Mouse (Mus musculus): ENCODE measurements around the gene Porcn. TPM values are rescaled to one million over a fixed set of nuclear protein-coding genes. Genes with fewer than 3 reads are reported as not detected.

The Porcn gene
- polyA plus RNA-seq, 1 experiment from 2014 or later, result 39.5 TPM

DNA sequence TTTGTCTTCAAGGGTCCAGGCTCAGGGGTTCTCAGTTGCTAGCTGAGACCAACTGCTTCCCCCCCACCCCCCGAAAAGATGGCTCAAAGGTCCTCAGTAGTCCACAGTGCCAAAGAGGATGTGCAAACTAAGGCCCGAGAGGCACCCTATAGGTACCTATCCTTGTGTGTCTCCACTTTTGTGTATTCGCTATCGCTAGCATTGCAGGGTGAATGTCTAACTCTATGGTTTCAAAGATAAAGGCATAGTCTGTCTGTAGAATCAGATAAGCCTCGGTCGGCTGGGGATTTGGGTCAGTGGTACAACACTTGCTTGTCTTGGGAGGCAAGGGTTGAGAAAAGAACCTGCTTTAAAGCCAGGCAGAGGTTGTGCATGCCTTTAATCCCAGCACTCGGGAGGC is 17.1 kb upstream of the Porcn start:
- Histone ChIP-seq H3K9ac (replicated peaks) (no peak overlapping the region), H3K4me2 (replicated peaks) (no peak overlapping the region), H3K27ac (replicated peaks) (no peak overlapping the region), H3K27me3 (no peaks in the 10 kb centered on the region), H3K9me3 (no peaks in the 10 kb centered on the region), H3K4me3 (no peak overlapping the region), H3K4me1 (no peaks in the 10 kb centered on the region), H3K36me3 (no peaks in the 10 kb centered on the region)
- WGBS, result 88% methylated on average over 7 of the region's 7 CpGs
- no peak for ATAC-seq (replicated peaks)

GRCm38 (mm10) chrX:8222678-8223421 is 16.5 kb upstream of the Porcn start:
- Histone ChIP-seq H3K27me3 (no peaks in the 10 kb centered on the region), H3K36me3 (no peaks in the 10 kb centered on the region), H3K4me2 (replicated peaks) (no peak overlapping the region), H3K27ac (replicated peaks) (peak overlapping the region; percentile 28; the same call in 1 of the 2 replicates), H3K4me3 (no peak overlapping the region), H3K9ac (replicated peaks) (no peak overlapping the region), H3K9me3 (no peaks in the 10 kb centered on the region), H3K4me1 (no peaks in the 10 kb centered on the region)
- WGBS, result 55% methylated on average over 7 of the region's 7 CpGs
- no peak for ATAC-seq (replicated peaks)

DNA sequence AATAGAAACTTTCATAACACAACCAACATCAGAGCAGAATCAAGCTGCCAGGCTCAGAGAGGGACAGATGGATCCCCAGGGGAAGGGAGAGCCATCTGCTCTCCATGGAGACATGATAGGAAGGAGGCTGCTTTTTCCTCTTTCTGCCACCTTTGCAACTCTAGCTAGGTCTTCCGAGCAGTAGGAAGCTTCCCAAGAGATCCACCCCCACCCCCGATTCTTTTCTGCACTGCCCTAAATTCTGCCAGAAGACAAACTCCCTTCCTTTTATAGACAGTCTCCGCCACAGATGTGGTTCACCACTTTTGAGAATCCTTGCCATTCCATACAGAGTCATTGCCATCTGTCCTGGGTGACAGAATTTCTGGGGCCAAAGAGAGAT is 16.0 kb upstream of the Porcn start:
- Histone ChIP-seq H3K36me3 (no peaks in the 10 kb centered on the region), H3K27ac (replicated peaks) (peak overlapping the region; percentile 28; the same call in 1 of the 2 replicates), H3K9ac (replicated peaks) (no peak overlapping the region), H3K4me1 (no peaks in the 10 kb centered on the region), H3K4me3 (no peak overlapping the region), H3K4me2 (replicated peaks) (no peak overlapping the region), H3K9me3 (no peaks in the 10 kb centered on the region), H3K27me3 (no peaks in the 10 kb centered on the region)
- no peak for ATAC-seq (replicated peaks)
- 72% methylated on average over 3 of the region's 3 CpGs for WGBS

GRCm38 (mm10) chrX:8219651-8220050 is 13.3 kb upstream of the Porcn start:
- no peaks in the 10 kb centered on the region for H3K4me1 ChIP-seq
- ATAC-seq (replicated peaks), result no peak
- no peak overlapping the region for H3K4me3 ChIP-seq
- H3K9ac ChIP-seq (replicated peaks), result no peak overlapping the region
- H3K27me3 ChIP-seq, result no peaks in the 10 kb centered on the region
- H3K4me2 ChIP-seq (replicated peaks), result no peak overlapping the region
- no peaks in the 10 kb centered on the region for H3K9me3 ChIP-seq
- no peaks in the 10 kb centered on the region for H3K36me3 ChIP-seq
- WGBS, result 32% methylated on average over 8 of the region's 8 CpGs
- no peak overlapping the region for H3K27ac ChIP-seq (replicated peaks)

DNA sequence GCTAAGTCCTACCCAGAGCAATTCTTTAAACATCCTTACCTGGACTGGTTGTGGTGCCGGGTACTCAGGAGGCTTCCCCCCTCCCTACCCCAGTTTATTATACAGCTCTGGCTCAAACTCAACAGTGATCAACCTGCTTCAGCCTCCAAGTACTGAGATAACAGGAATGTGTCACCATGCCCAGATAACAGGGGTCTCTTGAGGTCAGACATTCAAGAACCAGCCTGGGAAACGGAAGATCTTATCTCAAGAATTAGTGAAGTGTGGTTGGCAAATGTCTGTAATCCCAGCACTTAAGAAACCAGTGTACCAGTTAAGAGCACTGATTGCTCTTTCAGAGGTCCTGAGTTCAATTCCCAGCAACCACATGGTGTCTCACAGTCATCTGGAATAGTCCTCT is 11.8 kb upstream of the Porcn start:
- no peaks in the 10 kb centered on the region for H3K4me1 ChIP-seq
- no peak overlapping the region for H3K4me2 ChIP-seq (replicated peaks)
- no peak for ATAC-seq (replicated peaks)
- H3K27ac ChIP-seq (replicated peaks), result no peak overlapping the region
- no peak overlapping the region for H3K4me3 ChIP-seq
- H3K36me3 ChIP-seq, result no peaks in the 10 kb centered on the region
- no peaks in the 10 kb centered on the region for H3K9me3 ChIP-seq
- WGBS, result 62% methylated on average over 2 of the region's 2 CpGs
- no peaks in the 10 kb centered on the region for H3K27me3 ChIP-seq
- H3K9ac ChIP-seq (replicated peaks), result no peak overlapping the region

GRCm38 (mm10) chrX:8217383-8217782 is 11.1 kb upstream of the Porcn start:
- H3K4me3 ChIP-seq, result no peak overlapping the region
- H3K27ac ChIP-seq (replicated peaks), result no peak overlapping the region
- no peaks in the 10 kb centered on the region for H3K9me3 ChIP-seq
- no peak for ATAC-seq (replicated peaks)
- H3K27me3 ChIP-seq, result no peaks in the 10 kb centered on the region
- H3K4me2 ChIP-seq (replicated peaks), result no peak overlapping the region
- H3K4me1 ChIP-seq, result no peaks in the 10 kb centered on the region
- H3K36me3 ChIP-seq, result no peaks in the 10 kb centered on the region
- H3K9ac ChIP-seq (replicated peaks), result no peak overlapping the region
- 33% methylated on average over 6 of the region's 6 CpGs for WGBS

DNA sequence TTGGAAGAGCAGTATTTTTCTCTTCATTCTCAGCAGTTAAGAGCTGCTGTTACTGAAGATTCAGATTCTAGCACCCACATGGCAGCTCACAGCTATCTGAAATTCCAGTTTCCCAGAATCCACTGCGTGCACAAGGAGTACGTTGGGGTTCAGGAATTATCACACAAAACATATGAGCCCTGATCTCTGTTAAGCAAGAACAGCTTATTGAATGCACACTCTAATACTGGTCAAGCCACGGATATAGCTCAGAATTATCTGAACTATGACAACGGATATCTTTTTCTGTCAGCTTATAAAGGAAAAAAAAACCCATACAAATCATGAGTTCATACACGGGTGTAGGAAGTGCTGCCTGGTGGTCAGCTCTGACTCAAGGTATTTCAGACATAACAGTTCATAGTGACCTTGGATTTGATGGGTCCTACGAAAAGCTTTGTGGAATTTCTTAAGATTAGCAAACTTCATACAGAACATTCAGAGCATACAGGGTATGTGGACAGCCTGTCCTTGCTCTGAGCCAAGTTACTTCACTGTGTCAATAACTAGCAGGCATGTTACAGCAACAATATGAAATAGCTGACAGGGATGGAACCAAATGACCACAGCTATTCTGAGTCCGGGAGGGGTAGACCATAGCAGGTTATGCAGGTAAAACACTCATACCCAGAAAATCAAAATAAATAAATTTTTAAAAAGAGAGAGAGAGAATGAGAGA is 5.3 kb upstream of the Porcn start:
- Histone ChIP-seq H3K27me3 (no peaks in the 10 kb centered on the region), H3K4me1 (no peaks in the 10 kb centered on the region), H3K36me3 (no peaks in the 10 kb centered on the region), H3K27ac (replicated peaks) (no peak overlapping the region), H3K9me3 (no peaks in the 10 kb centered on the region), H3K9ac (replicated peaks) (no peak overlapping the region), H3K4me3 (no peak overlapping the region), H3K4me2 (replicated peaks) (no peak overlapping the region)
- 82% methylated on average over 7 of the region's 7 CpGs for WGBS
- no peak for ATAC-seq (replicated peaks)

GRCm38 (mm10) chrX:8209720-8210119 is 3.4 kb upstream of the Porcn start:
- Histone ChIP-seq H3K4me2 (replicated peaks) (no peak overlapping the region), H3K4me3 (no peak overlapping the region), H3K4me1 (peaks cover 7% of the 10 kb centered on the region), H3K9me3 (no peaks in the 10 kb centered on the region), H3K27me3 (no peaks in the 10 kb centered on the region), H3K27ac (replicated peaks) (no peak overlapping the region), H3K36me3 (no peaks in the 10 kb centered on the region), H3K9ac (replicated peaks) (no peak overlapping the region)
- no peak for ATAC-seq (replicated peaks)
- 82% methylated on average over 2 of the region's 2 CpGs for WGBS

- Histone ChIP-seq H3K27ac (replicated peaks) (no peak overlapping the region), H3K4me1 (peaks cover 7% of the 10 kb centered on the region), H3K4me3 (peak overlapping the region; percentile 60; the same call in 1 of the 2 replicates), H3K9ac (replicated peaks) (no peak overlapping the region), H3K27me3 (no peaks in the 10 kb centered on the region), H3K36me3 (no peaks in the 10 kb centered on the region), H3K4me2 (replicated peaks) (peak overlapping the region; percentile 54), H3K9me3 (no peaks in the 10 kb centered on the region)
- 23% methylated on average over 4 of the region's 4 CpGs for WGBS
- ATAC-seq (replicated peaks), result no peak
These were observed 899 bp upstream of the Porcn start for GRCm38 (mm10) chrX:8207224-8207623.

GRCm38 (mm10) chrX:8206694-8207197 is 421 bp upstream of the Porcn start:
- H3K9ac ChIP-seq (replicated peaks), result peak overlapping the region; percentile 63; the same call in 1 of the 2 replicates
- H3K4me3 ChIP-seq, result peak overlapping the region; percentile 60
- H3K9me3 ChIP-seq, result no peaks in the 10 kb centered on the region
- 26% methylated on average over 11 of the region's 11 CpGs for WGBS
- peak overlapping the region; percentile 54 for H3K4me2 ChIP-seq (replicated peaks)
- H3K27ac ChIP-seq (replicated peaks), result peak overlapping the region; percentile 19; the same call in 1 of the 2 replicates
- ATAC-seq (replicated peaks), result peak; percentile 32
- no peaks in the 10 kb centered on the region for H3K36me3 ChIP-seq
- peaks cover 7% of the 10 kb centered on the region for H3K4me1 ChIP-seq
- no peaks in the 10 kb centered on the region for H3K27me3 ChIP-seq

DNA sequence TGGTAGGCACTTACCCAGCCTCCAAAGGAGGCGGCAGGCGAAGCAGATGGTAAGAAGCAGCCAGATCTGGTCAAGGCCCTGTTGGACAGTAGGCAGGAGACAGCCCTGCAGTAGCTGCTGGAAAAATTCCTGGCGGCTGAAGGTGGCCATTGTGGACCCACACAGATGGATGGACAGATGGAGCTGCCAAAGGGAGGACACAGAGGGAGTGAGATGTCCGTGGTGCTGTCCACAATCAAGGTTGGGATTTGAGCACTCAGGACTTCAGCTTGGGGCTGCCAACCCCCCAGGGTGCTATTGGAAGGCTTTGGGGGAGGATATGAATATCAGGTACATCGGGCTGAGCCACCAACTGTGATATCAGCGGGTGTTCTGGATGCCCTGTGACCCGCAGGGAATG is 774 bp downstream of the Porcn start:
- Histone ChIP-seq H3K4me2 (replicated peaks) (peak overlapping the region; percentile 54), H3K27me3 (no peaks in the 10 kb centered on the region), H3K27ac (replicated peaks) (no peak overlapping the region), H3K36me3 (no peaks in the 10 kb centered on the region), H3K9me3 (no peaks in the 10 kb centered on the region), H3K9ac (replicated peaks) (peak overlapping the region; percentile 63), H3K4me1 (peaks cover 7% of the 10 kb centered on the region), H3K4me3 (peak overlapping the region; percentile 60)
- peak; percentile 20; the same call in 1 of the 2 replicates for ATAC-seq (replicated peaks)
- 36% methylated on average over 7 of the region's 7 CpGs for WGBS

GRCm38 (mm10) chrX:8205088-8205487 is 1.2 kb downstream of the Porcn start:
- no peak for ATAC-seq (replicated peaks)
- no peaks in the 10 kb centered on the region for H3K27me3 ChIP-seq
- 0 out of 2 replicates have a peak overlapping the region, but pooled peaks have one; percentile 54 for H3K4me2 ChIP-seq (replicated peaks)
- H3K36me3 ChIP-seq, result no peaks in the 10 kb centered on the region
- H3K9me3 ChIP-seq, result no peaks in the 10 kb centered on the region
- H3K4me1 ChIP-seq, result peaks cover 7% of the 10 kb centered on the region
- H3K9ac ChIP-seq (replicated peaks), result no peak overlapping the region
- no peak overlapping the region for H3K27ac ChIP-seq (replicated peaks)
- 84% methylated on average over 4 of the region's 4 CpGs for WGBS
- no peak overlapping the region for H3K4me3 ChIP-seq

All from forebrain, embryonic 15.5 days (tissue).